Mouse (Mus musculus): ENCODE data around the gene Exoc6. TPM values are rescaled to one million over a fixed set of nuclear protein-coding genes. Genes with fewer than 3 reads are reported as not detected.
A peak's percentile ranks its signal among the peaks of the same experiment; 100 is the strongest.

Gene Exoc6
- polyA plus RNA-seq, 1 experiment from 2014 or later: 10.1 TPM

- Histone ChIP-seq H3K4me1 (replicated peaks; ENCODE audit: control insufficient read depth, insufficient read depth, low read length) (peaks cover 2% of the 10 kb centered on the region; the same call in 1 of the 2 replicates), H3K36me3 (ENCODE audit: control insufficient read depth, insufficient read depth, low read length) (no peaks in the 10 kb centered on the region), H3K4me2 (replicated peaks; ENCODE audit: low read depth, low read length) (no peak within 1 kb of the TSS), H3K27me3 (ENCODE audit: control insufficient read depth, insufficient read depth, low read length) (peaks cover 74% of the 10 kb centered on the region), H3K4me3 (ENCODE audit: low read depth, low read length) (peak within 1 kb of the TSS; percentile 14; the same call in 1 of the 2 replicates), H3K9ac (ENCODE audit: low read depth, low read length) (no peak within 1 kb of the TSS), H3K9me3 (ENCODE audit: control insufficient read depth, low read length) (no peaks in the 10 kb centered on the region), H3K27ac (ENCODE audit: low read depth, low read length) (no peak within 1 kb of the TSS)
- ATAC-seq (ENCODE audit: low FRiP score) (no peak), DNase-seq (ENCODE audit: low spot score) (peak; percentile 34)
- WGBS: 4% methylated on average over 6 of the region's 6 CpGs
Measured at GRCm38 (mm10) chr19:37685281-37685680, 135.1 kb downstream of the Exoc6 start, which contains the start of gene Cyp26c1. Gene Cyp26c1, plus strand, starts transcription at chr19:37685581.

GRCm38 (mm10) chr19:37686347-37686746 is 136.1 kb downstream of the Exoc6 start:
- Histone ChIP-seq H3K36me3 (ENCODE audit: control insufficient read depth, insufficient read depth, low read length) (no peaks in the 10 kb centered on the region), H3K9ac (ENCODE audit: low read depth, low read length) (no peak overlapping the region), H3K4me3 (ENCODE audit: low read depth, low read length) (peak overlapping the region; percentile 14; the same call in 1 of the 2 replicates), H3K4me1 (replicated peaks; ENCODE audit: control insufficient read depth, insufficient read depth, low read length) (peaks cover 2% of the 10 kb centered on the region; the same call in 1 of the 2 replicates), H3K9me3 (ENCODE audit: control insufficient read depth, low read length) (no peaks in the 10 kb centered on the region), H3K4me2 (replicated peaks; ENCODE audit: low read depth, low read length) (no peak overlapping the region), H3K27ac (ENCODE audit: low read depth, low read length) (no peak overlapping the region), H3K27me3 (ENCODE audit: control insufficient read depth, insufficient read depth, low read length) (peaks cover 84% of the 10 kb centered on the region)
- DNase-seq (ENCODE audit: low spot score) (peak; percentile 39), ATAC-seq (ENCODE audit: low FRiP score) (no peak)
- WGBS: under 1% methylated on average over 23 of the region's 23 CpGs

- WGBS: 3% methylated on average over 62 of the region's 62 CpGs
- Histone ChIP-seq H3K4me3 (ENCODE audit: low read depth, low read length) (peak overlapping the region; percentile 14; the same call in 1 of the 2 replicates), H3K36me3 (ENCODE audit: control insufficient read depth, insufficient read depth, low read length) (no peaks in the 10 kb centered on the region), H3K4me1 (replicated peaks; ENCODE audit: control insufficient read depth, insufficient read depth, low read length) (peaks cover 2% of the 10 kb centered on the region; the same call in 1 of the 2 replicates), H3K27me3 (ENCODE audit: control insufficient read depth, insufficient read depth, low read length) (peaks cover 93% of the 10 kb centered on the region), H3K9ac (ENCODE audit: low read depth, low read length) (no peak overlapping the region), H3K27ac (ENCODE audit: low read depth, low read length) (no peak overlapping the region), H3K4me2 (replicated peaks; ENCODE audit: low read depth, low read length) (peak overlapping the region; percentile 6; the same call in 1 of the 2 replicates), H3K9me3 (ENCODE audit: control insufficient read depth, low read length) (no peaks in the 10 kb centered on the region)
- DNase-seq (ENCODE audit: low spot score) (peak; percentile 62), ATAC-seq (ENCODE audit: low FRiP score) (no peak)
Measured at GRCm38 (mm10) chr19:37686941-37687850, 137.0 kb downstream of the Exoc6 start.

GRCm38 (mm10) chr19:37689478-37689877 is 139.3 kb downstream of the Exoc6 start:
- Histone ChIP-seq H3K4me2 (replicated peaks; ENCODE audit: low read depth, low read length) (no peak overlapping the region), H3K27ac (ENCODE audit: low read depth, low read length) (no peak overlapping the region), H3K4me3 (ENCODE audit: low read depth, low read length) (no peak overlapping the region), H3K4me1 (replicated peaks; ENCODE audit: control insufficient read depth, insufficient read depth, low read length) (peaks cover 2% of the 10 kb centered on the region; the same call in 1 of the 2 replicates), H3K9ac (ENCODE audit: low read depth, low read length) (no peak overlapping the region), H3K9me3 (ENCODE audit: control insufficient read depth, low read length) (no peaks in the 10 kb centered on the region), H3K27me3 (ENCODE audit: control insufficient read depth, insufficient read depth, low read length) (peaks cover 100% of the 10 kb centered on the region), H3K36me3 (ENCODE audit: control insufficient read depth, insufficient read depth, low read length) (no peaks in the 10 kb centered on the region)
- no peak for ATAC-seq (ENCODE audit: low FRiP score)
- 37% methylated on average over 5 of the region's 5 CpGs for WGBS
- no peak for DNase-seq (ENCODE audit: low spot score)

GRCm38 (mm10) chr19:37690716-37691115 is 140.5 kb downstream of the Exoc6 start:
- no peak overlapping the region for H3K27ac ChIP-seq (ENCODE audit: low read depth, low read length)
- H3K27me3 ChIP-seq (ENCODE audit: control insufficient read depth, insufficient read depth, low read length): peaks cover 100% of the 10 kb centered on the region
- ATAC-seq (ENCODE audit: low FRiP score): peak; percentile 19; the same call in 1 of the 2 replicates
- H3K9ac ChIP-seq (ENCODE audit: low read depth, low read length): no peak overlapping the region
- 2% methylated on average over 29 of the region's 29 CpGs for WGBS
- H3K4me3 ChIP-seq (ENCODE audit: low read depth, low read length): peak overlapping the region; percentile 16; the same call in 1 of the 2 replicates
- peaks cover 2% of the 10 kb centered on the region; the same call in 1 of the 2 replicates for H3K4me1 ChIP-seq (replicated peaks; ENCODE audit: control insufficient read depth, insufficient read depth, low read length)
- no peaks in the 10 kb centered on the region for H3K9me3 ChIP-seq (ENCODE audit: control insufficient read depth, low read length)
- no peaks in the 10 kb centered on the region for H3K36me3 ChIP-seq (ENCODE audit: control insufficient read depth, insufficient read depth, low read length)
- DNase-seq (ENCODE audit: low spot score): peak; percentile 61
- H3K4me2 ChIP-seq (replicated peaks; ENCODE audit: low read depth, low read length): peak overlapping the region; percentile 32

GRCm38 (mm10) chr19:37692879-37693278 is 142.7 kb downstream of the Exoc6 start:
- Histone ChIP-seq H3K9me3 (ENCODE audit: control insufficient read depth, low read length) (no peaks in the 10 kb centered on the region), H3K4me1 (replicated peaks; ENCODE audit: control insufficient read depth, insufficient read depth, low read length) (peaks cover 9% of the 10 kb centered on the region), H3K9ac (ENCODE audit: low read depth, low read length) (no peak overlapping the region), H3K4me2 (replicated peaks; ENCODE audit: low read depth, low read length) (peak overlapping the region; percentile 36), H3K36me3 (ENCODE audit: control insufficient read depth, insufficient read depth, low read length) (no peaks in the 10 kb centered on the region), H3K27ac (ENCODE audit: low read depth, low read length) (no peak overlapping the region), H3K27me3 (ENCODE audit: control insufficient read depth, insufficient read depth, low read length) (peaks cover 100% of the 10 kb centered on the region), H3K4me3 (ENCODE audit: low read depth, low read length) (peak overlapping the region; percentile 18)
- ATAC-seq (ENCODE audit: low FRiP score) (peak; percentile 66), DNase-seq (ENCODE audit: low spot score) (peak; percentile 77)
- 2% methylated on average over 40 of the region's 40 CpGs for WGBS

GRCm38 (mm10) chr19:37695146-37695545 is 144.9 kb downstream of the Exoc6 start:
- H3K9me3 ChIP-seq (ENCODE audit: control insufficient read depth, low read length): no peaks in the 10 kb centered on the region
- no peaks in the 10 kb centered on the region for H3K36me3 ChIP-seq (ENCODE audit: control insufficient read depth, insufficient read depth, low read length)
- H3K4me2 ChIP-seq (replicated peaks; ENCODE audit: low read depth, low read length): no peak overlapping the region
- H3K9ac ChIP-seq (ENCODE audit: low read depth, low read length): no peak overlapping the region
- 20% methylated on average over 13 of the region's 13 CpGs for WGBS
- peaks cover 100% of the 10 kb centered on the region for H3K27me3 ChIP-seq (ENCODE audit: control insufficient read depth, insufficient read depth, low read length)
- H3K27ac ChIP-seq (ENCODE audit: low read depth, low read length): no peak overlapping the region
- ATAC-seq (ENCODE audit: low FRiP score) (no peak), DNase-seq (ENCODE audit: low spot score) (peak; percentile 41)
- H3K4me1 ChIP-seq (replicated peaks; ENCODE audit: control insufficient read depth, insufficient read depth, low read length): peaks cover 19% of the 10 kb centered on the region
- no peak overlapping the region for H3K4me3 ChIP-seq (ENCODE audit: low read depth, low read length)

- peak overlapping the region; percentile 31; the same call in 1 of the 2 replicates for H3K4me3 ChIP-seq (ENCODE audit: low read depth, low read length)
- peaks cover 19% of the 10 kb centered on the region for H3K4me1 ChIP-seq (replicated peaks; ENCODE audit: control insufficient read depth, insufficient read depth, low read length)
- H3K27me3 ChIP-seq (ENCODE audit: control insufficient read depth, insufficient read depth, low read length): peaks cover 100% of the 10 kb centered on the region
- ATAC-seq (ENCODE audit: low FRiP score) (no peak), DNase-seq (ENCODE audit: low spot score) (peak; percentile 53)
- 0 out of 2 replicates have a peak overlapping the region, but pooled peaks have one; percentile 17 for H3K4me2 ChIP-seq (replicated peaks; ENCODE audit: low read depth, low read length)
- no peaks in the 10 kb centered on the region for H3K36me3 ChIP-seq (ENCODE audit: control insufficient read depth, insufficient read depth, low read length)
- no peaks in the 10 kb centered on the region for H3K9me3 ChIP-seq (ENCODE audit: control insufficient read depth, low read length)
- no peak overlapping the region for H3K9ac ChIP-seq (ENCODE audit: low read depth, low read length)
- 1% methylated on average over 42 of the region's 42 CpGs for WGBS
- no peak overlapping the region for H3K27ac ChIP-seq (ENCODE audit: low read depth, low read length)
Measured at GRCm38 (mm10) chr19:37695762-37696602, 145.8 kb downstream of the Exoc6 start.

Data from hindbrain, embryonic 11.5 days (tissue).